Mouse (Mus musculus): ENCODE data around the gene Hddc3. TPM values are rescaled to one million over a fixed set of nuclear protein-coding genes. Genes with fewer than 3 reads are reported as not detected.

The Hddc3 gene
- polyA plus RNA-seq, 1 experiment from 2014 or later: 20.2 TPM

DNA sequence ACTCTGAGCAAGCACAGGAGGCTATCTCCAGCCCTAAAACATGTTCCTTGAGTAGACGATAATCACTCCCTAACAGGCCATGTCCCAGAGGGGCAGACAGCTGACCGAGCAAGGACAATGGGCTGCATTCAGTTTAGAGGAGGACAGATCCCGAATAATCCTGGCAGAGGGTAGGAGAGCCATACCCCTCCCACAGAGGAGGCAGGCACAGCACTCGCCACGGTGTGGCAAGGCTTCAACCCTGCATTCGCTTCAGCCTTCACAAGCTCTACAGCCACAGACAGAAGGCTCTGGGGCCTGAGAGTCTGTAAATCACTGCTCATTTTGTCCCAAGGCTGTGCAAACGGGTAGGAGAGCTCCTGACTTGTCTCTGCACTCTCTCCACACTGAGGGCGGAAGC lies 14.3 kb downstream of the Hddc3 start:
- Histone ChIP-seq H3K9me3 (replicated peaks) (no peaks in the 10 kb centered on the region), H3K4me1 (peaks cover 10% of the 10 kb centered on the region), H3K27me3 (no peaks in the 10 kb centered on the region), H3K4me2 (replicated peaks) (no peak overlapping the region), H3K27ac (no peak overlapping the region), H3K4me3 (no peak overlapping the region), H3K9ac (no peak overlapping the region), H3K36me3 (peaks cover 90% of the 10 kb centered on the region)
- ATAC-seq (ENCODE audit: low FRiP score): peak; percentile 62; the same call in 1 of the 2 replicates
- WGBS: 24% methylated on average over 8 of the region's 8 CpGs

DNA sequence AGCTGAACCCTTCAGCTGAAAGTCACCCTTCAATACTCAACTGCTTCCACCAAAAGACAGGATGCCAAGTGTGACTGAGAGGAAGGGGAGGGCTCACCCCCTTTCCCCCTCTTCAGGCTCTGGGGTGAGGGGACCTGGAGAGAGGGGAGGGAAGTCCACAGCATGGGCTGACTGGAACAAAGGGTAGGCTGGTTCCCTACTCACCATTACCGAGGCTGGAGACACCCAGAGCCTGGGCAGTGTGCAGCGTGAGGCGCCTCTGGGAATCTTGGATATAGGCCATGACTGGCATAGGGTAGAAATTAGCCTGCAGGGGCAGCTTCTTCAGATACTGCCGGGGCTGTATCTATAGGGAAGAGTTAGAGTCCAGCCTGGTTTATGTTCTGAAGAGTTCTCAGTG lies 15.1 kb downstream of the Hddc3 start:
- ATAC-seq (ENCODE audit: low FRiP score): no peak
- Histone ChIP-seq H3K4me3 (no peak overlapping the region), H3K4me2 (replicated peaks) (no peak overlapping the region), H3K4me1 (peaks cover 10% of the 10 kb centered on the region), H3K36me3 (peaks cover 90% of the 10 kb centered on the region), H3K9ac (no peak overlapping the region), H3K9me3 (replicated peaks) (no peaks in the 10 kb centered on the region), H3K27me3 (no peaks in the 10 kb centered on the region), H3K27ac (no peak overlapping the region)
- WGBS: 75% methylated on average over 4 of the region's 4 CpGs

DNA sequence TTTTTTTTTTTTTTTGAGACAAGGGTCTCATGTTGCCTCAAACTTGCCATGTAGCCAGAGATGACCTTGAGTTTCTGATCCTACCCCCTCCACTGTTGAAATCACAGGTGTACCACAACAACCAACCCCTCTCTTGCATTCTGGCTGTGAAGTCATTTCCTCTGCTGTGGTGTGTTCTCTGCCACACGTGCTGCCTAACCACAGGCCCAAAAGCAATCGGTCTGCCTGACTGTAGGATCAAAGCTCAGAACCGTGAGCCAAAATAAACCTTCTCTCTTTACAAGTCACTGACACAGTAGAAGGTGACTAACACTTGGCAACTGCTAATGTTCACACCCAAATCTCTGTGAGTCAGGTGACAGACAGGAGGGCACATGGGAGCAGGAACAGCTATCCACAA lies 17.5 kb downstream of the Hddc3 start:
- Histone ChIP-seq H3K27ac (no peak overlapping the region), H3K4me1 (peaks cover 10% of the 10 kb centered on the region), H3K36me3 (peaks cover 92% of the 10 kb centered on the region), H3K27me3 (no peaks in the 10 kb centered on the region), H3K4me3 (no peak overlapping the region), H3K9me3 (replicated peaks) (no peaks in the 10 kb centered on the region), H3K4me2 (replicated peaks) (no peak overlapping the region), H3K9ac (no peak overlapping the region)
- WGBS: 71% methylated on average over 3 of the region's 3 CpGs
- ATAC-seq (ENCODE audit: low FRiP score): no peak

DNA sequence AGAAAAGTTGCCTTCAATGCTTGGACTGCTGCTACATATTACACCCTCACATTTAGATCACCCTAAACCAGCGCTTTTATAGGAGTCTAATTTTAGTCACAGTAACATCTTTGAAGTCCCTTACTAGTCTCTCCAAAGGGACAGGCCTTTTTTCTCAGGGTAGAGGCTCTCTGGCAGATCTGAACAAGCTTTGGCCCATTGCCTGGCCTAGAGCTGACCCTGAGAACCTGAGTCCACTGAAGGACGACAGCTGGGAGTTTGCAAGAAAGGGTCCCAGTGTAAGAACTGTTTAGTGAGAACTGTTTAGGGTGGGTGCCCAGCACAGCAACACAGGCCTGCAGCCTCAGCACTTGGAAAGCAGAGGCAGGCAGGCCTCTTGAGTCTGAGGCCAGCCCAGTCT lies 22.9 kb downstream of the Hddc3 start:
- H3K4me3 ChIP-seq: no peak overlapping the region
- 91% methylated on average over 2 of the region's 2 CpGs for WGBS
- peaks cover 73% of the 10 kb centered on the region for H3K36me3 ChIP-seq
- no peak overlapping the region for H3K4me2 ChIP-seq (replicated peaks)
- H3K9ac ChIP-seq: no peak overlapping the region
- H3K4me1 ChIP-seq: peaks cover 16% of the 10 kb centered on the region
- H3K27me3 ChIP-seq: no peaks in the 10 kb centered on the region
- ATAC-seq (ENCODE audit: low FRiP score): no peak
- no peaks in the 10 kb centered on the region for H3K9me3 ChIP-seq (replicated peaks)
- no peak overlapping the region for H3K27ac ChIP-seq

DNA sequence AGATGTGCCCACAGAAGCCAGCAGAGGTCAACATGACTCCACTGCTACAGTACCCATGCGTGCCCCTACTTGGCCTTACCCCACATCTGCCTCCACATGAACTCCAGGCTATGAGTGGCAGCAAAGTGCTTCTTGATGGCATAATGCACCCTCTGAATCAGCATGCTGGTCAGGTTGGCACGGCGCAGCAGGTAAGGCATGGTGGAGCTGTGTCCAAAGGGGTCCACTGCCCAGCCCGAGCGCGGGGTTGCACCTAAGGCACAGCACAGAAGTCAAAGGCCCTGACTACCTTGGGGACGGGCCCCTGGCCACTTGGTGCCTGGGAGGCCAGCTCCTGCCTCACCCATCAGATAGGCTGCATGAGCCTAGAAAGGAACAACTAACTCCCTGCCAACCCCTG lies 24.3 kb downstream of the Hddc3 start:
- H3K9me3 ChIP-seq (replicated peaks): no peaks in the 10 kb centered on the region
- peaks cover 59% of the 10 kb centered on the region for H3K36me3 ChIP-seq
- no peak overlapping the region for H3K4me2 ChIP-seq (replicated peaks)
- H3K4me3 ChIP-seq: no peak overlapping the region
- no peak overlapping the region for H3K9ac ChIP-seq
- no peak overlapping the region for H3K27ac ChIP-seq
- H3K4me1 ChIP-seq: peaks cover 16% of the 10 kb centered on the region
- H3K27me3 ChIP-seq: no peaks in the 10 kb centered on the region
- 93% methylated on average over 7 of the region's 7 CpGs for WGBS
- no peak for ATAC-seq (ENCODE audit: low FRiP score)

DNA sequence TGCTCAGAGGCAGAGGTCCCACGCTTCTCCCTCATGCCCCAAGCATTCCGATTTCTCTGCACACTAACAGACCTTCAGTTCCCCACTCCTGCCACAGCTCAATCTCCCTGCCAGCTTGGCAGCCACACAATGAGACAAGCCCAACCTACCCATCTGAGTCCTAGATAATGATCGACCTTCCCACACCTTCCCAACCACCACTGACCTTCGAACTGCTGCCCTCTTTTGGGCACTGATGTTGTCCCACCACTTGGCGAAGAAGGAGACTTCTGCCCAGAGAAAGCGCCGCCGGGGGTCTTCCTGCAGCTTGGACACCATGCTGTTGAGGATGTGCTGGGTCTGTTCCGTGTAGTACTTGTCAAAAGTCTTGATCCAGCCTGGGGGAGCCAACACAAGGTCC lies 25.1 kb downstream of the Hddc3 start:
- no peaks in the 10 kb centered on the region for H3K27me3 ChIP-seq
- H3K9ac ChIP-seq: no peak overlapping the region
- WGBS: 85% methylated on average over 9 of the region's 9 CpGs
- H3K36me3 ChIP-seq: peaks cover 51% of the 10 kb centered on the region
- ATAC-seq (ENCODE audit: low FRiP score): no peak
- H3K9me3 ChIP-seq (replicated peaks): no peaks in the 10 kb centered on the region
- H3K4me2 ChIP-seq (replicated peaks): no peak overlapping the region
- H3K4me3 ChIP-seq: no peak overlapping the region
- H3K27ac ChIP-seq: no peak overlapping the region
- peaks cover 16% of the 10 kb centered on the region for H3K4me1 ChIP-seq

DNA sequence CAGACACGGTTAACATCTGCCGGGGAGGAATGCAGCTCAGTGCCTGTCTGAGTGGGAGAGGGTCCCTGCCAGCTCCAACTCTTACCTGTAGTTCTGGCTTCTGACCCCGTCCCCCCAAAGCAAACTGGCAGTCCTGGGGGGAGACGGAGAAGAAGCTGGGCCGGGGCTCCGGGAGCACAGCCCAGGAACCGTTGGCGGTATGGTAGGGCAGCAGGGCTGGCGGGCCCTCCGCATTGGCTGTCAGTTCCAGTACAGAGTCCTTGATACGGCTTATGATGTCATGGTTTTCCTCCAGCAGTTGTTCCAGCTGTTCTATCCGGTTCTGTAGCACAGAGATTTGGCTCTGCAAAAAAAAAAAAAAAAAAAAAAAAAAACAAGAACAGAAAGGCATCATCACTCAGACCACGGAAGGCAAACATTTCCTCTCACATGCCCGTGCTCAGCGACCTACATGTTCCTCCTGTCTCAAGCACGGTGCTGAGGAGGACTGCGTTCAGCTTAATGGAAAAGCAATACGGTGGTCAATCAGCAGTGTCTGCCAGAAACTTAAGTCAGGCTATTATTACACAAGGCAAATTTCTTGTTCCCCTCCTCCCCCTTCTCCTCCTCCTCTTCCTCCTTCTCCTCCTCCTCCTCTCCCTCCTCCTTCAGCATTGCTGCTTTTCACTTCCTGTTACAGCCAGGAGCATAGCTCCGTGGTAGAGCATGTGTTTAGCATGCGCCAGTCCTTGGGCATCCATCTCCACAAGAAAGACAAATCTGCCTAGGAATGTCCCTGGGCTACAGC lies 25.9 kb downstream of the Hddc3 start:
- H3K27ac ChIP-seq: no peak overlapping the region
- no peaks in the 10 kb centered on the region; the same call in 1 of the 2 replicates for H3K27me3 ChIP-seq
- H3K4me2 ChIP-seq (replicated peaks): peak overlapping the region; percentile 74
- H3K9me3 ChIP-seq (replicated peaks): no peaks in the 10 kb centered on the region
- ATAC-seq (ENCODE audit: low FRiP score): no peak
- peak overlapping the region; percentile 35; the same call in 1 of the 2 replicates for H3K9ac ChIP-seq
- peaks cover 16% of the 10 kb centered on the region for H3K4me1 ChIP-seq
- peaks cover 43% of the 10 kb centered on the region for H3K36me3 ChIP-seq
- H3K4me3 ChIP-seq: no peak overlapping the region
- 86% methylated on average over 20 of the region's 20 CpGs for WGBS

DNA sequence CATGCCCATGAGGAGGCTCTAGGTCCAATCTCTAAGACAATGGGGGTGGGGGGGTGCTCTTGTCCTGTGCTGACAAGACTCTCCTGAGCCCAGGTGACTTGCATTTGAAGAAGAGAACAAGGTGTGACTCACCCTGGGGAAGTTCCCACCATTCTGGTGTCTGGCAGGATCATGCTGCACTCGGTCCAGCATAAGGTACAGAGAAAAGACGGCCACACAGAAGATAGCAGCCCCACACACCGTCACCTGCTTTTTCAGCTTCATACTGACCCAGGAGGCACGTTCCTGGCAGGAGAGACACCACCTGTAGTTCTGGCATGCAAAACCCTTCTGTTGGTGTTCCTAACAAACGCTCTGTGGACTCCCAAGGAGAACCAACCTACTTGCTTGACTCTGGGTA lies 26.6 kb downstream of the Hddc3 start:
- 64% methylated on average over 5 of the region's 5 CpGs for WGBS
- Histone ChIP-seq H3K9me3 (replicated peaks) (no peaks in the 10 kb centered on the region), H3K4me3 (0 out of 2 replicates have a peak overlapping the region, but pooled peaks have one; percentile 92)

DNA sequence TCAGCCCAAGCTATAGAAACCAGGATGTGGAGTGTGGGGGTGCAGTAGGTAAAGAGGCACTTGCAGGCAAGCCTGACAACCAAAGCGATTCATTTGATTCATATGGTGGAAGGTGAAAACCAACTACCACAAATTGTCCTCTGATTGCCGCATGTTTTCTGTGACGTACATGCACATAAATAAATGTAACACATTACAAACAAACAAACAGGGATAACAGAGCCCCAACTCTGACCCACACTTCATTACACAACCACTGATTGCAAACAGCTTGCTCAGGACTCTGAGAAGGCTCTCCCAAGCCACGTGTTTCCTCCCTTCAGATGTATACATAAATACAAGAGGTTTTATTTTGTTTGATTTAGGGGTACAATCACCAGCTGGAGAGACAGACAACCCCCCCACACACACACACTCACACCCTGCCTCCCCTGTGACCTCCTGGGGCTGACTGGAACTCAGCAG lies 27.1 kb downstream of the Hddc3 start:
- ATAC-seq (ENCODE audit: low FRiP score): no peak
- peaks cover 31% of the 10 kb centered on the region for H3K36me3 ChIP-seq

More for the DNA sequence above, 26.6 kb downstream of the Hddc3 start:
- Histone ChIP-seq H3K4me1 (peaks cover 16% of the 10 kb centered on the region), H3K9ac (peak overlapping the region; percentile 35; the same call in 1 of the 2 replicates), H3K27me3 (no peaks in the 10 kb centered on the region; the same call in 1 of the 2 replicates), H3K4me2 (replicated peaks) (peak overlapping the region; percentile 74), H3K36me3 (peaks cover 36% of the 10 kb centered on the region), H3K27ac (no peak overlapping the region)
- ATAC-seq (ENCODE audit: low FRiP score): no peak

DNA sequence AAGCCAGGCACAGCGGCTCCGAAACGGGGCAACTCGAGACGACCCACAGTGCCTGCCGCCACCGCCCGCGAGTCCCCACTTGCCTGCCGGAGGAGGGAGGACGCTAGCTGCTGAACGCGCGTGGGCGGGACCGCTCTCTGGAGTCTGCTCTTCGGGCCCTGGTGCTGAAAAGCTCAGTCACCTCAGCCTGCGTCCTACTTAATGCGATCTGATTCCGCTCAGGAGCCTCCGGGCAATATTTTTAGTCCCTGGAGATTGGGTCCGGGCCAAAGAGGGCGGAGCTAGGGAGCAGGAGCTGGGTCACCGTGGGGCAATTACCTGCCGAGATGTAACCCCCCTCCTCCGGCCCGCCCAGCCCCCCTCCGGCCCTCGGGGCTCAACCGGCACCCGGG lies 27.7 kb downstream of the Hddc3 start:
- peak overlapping the region; percentile 92 for H3K4me3 ChIP-seq
- no peaks in the 10 kb centered on the region; the same call in 1 of the 2 replicates for H3K27me3 ChIP-seq
- 0% methylated on average over 23 of the region's 31 CpGs for WGBS
- peaks cover 16% of the 10 kb centered on the region for H3K4me1 ChIP-seq
- H3K27ac ChIP-seq: peak overlapping the region; percentile 84
- H3K4me2 ChIP-seq (replicated peaks): peak overlapping the region; percentile 74
- no peaks in the 10 kb centered on the region for H3K9me3 ChIP-seq (replicated peaks)
- peak overlapping the region; percentile 97 for H3K9ac ChIP-seq
- peak; percentile 59 for ATAC-seq (ENCODE audit: low FRiP score)
- H3K36me3 ChIP-seq: peaks cover 31% of the 10 kb centered on the region

More for the DNA sequence above, 27.1 kb downstream of the Hddc3 start:
- Histone ChIP-seq H3K4me1 (peaks cover 16% of the 10 kb centered on the region), H3K4me3 (peak overlapping the region; percentile 92), H3K9me3 (replicated peaks) (no peaks in the 10 kb centered on the region), H3K27me3 (no peaks in the 10 kb centered on the region; the same call in 1 of the 2 replicates), H3K4me2 (replicated peaks) (peak overlapping the region; percentile 74), H3K9ac (peak overlapping the region; percentile 97), H3K27ac (peak overlapping the region; percentile 84; the same call in 1 of the 2 replicates)
- 61% methylated on average over 4 of the region's 4 CpGs for WGBS

DNA sequence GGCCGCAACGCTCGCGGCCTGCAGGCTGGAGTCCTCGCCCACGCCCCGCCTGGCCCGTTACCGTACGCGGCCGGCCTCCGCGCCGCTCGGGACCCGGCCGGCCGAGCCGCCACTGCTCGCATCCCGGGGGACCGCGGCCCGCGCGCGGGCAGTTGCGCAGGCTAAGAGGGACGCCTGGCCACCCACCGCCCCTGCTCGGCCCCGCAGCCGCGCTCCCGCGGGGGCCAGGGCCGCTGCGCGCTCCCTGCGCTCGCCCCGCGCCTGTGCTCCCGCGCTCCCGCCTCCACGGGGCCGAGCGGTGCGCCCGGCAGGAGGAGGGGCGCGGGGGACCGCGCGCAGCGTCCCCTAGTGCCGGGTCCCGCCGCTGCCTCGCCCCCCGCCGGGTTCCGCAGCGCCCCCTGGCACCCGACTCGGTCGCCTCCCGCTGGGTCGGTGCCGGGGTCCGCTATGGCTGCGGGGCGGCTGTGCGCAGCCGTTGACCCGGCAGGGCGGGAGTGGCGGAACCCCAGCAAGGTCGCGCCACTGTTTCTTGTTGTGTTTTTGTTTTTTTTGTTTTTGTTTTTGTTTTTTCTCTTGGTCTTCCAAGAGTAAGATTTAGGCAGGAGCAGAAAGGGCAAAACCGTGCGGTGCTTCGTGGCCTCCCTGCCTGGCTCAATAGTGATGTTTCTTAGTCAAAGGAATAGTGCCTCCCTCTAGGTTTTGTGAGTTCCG lies 28.3 kb downstream of the Hddc3 start, which contains the start of gene Man2a2:
Gene Man2a2, minus strand, starts transcription at position 335 of the 711 bp plus-strand sequence.
- no peaks in the 10 kb centered on the region for H3K9me3 ChIP-seq (replicated peaks)
- peak within 1 kb of the TSS; percentile 84 for H3K27ac ChIP-seq
- 1% methylated on average over 50 of the region's 86 CpGs for WGBS
- ATAC-seq (ENCODE audit: low FRiP score): peak; percentile 81
- peak within 1 kb of the TSS; percentile 92 for H3K4me3 ChIP-seq
- no peaks in the 10 kb centered on the region; the same call in 1 of the 2 replicates for H3K27me3 ChIP-seq
- peak within 1 kb of the TSS; percentile 74 for H3K4me2 ChIP-seq (replicated peaks)
- peaks cover 25% of the 10 kb centered on the region for H3K36me3 ChIP-seq
- peaks cover 19% of the 10 kb centered on the region for H3K4me1 ChIP-seq
- H3K9ac ChIP-seq: peak within 1 kb of the TSS; percentile 97

DNA sequence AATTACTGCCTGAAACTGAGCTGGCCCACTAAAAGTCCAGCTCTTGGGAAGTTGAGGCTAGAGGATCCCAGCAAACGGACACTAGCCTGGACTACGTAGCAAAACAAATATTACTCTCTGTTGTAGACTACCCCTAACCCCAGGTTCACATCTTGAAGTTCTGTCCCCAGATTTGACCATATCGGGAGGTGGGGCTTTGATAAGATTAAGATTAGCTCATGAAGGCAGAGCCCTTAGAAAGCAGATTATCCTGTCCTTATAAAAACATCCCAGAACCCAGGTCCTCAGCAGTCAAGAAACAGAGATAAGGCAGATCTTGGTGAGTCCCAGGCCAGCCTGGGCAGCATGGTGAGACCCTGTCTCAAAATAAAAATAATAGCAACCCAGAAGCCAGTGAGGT lies 29.3 kb downstream of the Hddc3 start:
- peaks cover 20% of the 10 kb centered on the region for H3K4me1 ChIP-seq
- H3K4me2 ChIP-seq (replicated peaks): no peak overlapping the region
- H3K27me3 ChIP-seq: no peaks in the 10 kb centered on the region; the same call in 1 of the 2 replicates
- no peak overlapping the region for H3K27ac ChIP-seq
- H3K9ac ChIP-seq: no peak overlapping the region
- H3K4me3 ChIP-seq: no peak overlapping the region
- H3K36me3 ChIP-seq: peaks cover 15% of the 10 kb centered on the region
- WGBS: 83% methylated on average over 3 of the region's 3 CpGs
- no peaks in the 10 kb centered on the region for H3K9me3 ChIP-seq (replicated peaks)
- no peak for ATAC-seq (ENCODE audit: low FRiP score)

All from hindbrain, embryonic 12.5 days (tissue).